In the genomic region with DNA sequence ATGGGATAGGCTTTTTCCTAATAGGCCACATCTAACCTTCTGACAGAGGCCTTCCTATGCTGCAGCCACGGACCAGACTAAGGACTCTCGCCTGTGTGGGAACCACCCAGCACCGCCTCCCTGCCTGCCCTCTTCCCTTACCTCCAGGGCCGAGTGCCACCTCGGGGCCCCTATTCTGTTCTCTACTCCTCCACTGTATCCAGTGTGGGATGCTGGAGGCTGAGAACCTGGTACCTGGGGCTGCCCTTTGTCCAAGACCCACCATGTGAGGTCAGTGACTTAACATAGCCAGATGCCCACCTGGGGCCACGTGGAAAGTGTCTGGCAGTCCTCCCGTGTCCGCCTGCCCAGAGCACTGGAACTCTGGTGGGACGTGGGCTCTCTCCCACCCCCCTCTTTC, we compare ENCODE assay signal across 19 mouse cellular contexts.
"Had no signal": no experiment of that assay in that cellular context is flagged by ENCODE, and none has a peak within 500 bp of the region (broad histone marks: within the 10 kb centered on the region; RNA-seq: fewer than 3 reads in every experiment).

No protein-coding gene starts in this region.

- DNase-seq: liver, embryonic 13.5 days; liver, postnatal 0 days; lung, adult 2 months; lung, postnatal 14 days; lung, postnatal 36 days; right cerebral cortex, postnatal 14 days; thymus, adult 2 months; thymus, postnatal 25 days; thymus, postnatal 4 days had no signal

- H3K27me3 ChIP-seq: liver, embryonic 13.5 days; liver, embryonic 15.5 days; lung, embryonic 15.5 days; megakaryocyte, embryonic 14.5 days; midbrain, embryonic 13.5 days; neural tube, embryonic 12.5 days; stomach, embryonic 15.5 days had no signal

- H3K4me1 ChIP-seq: liver, embryonic 13.5 days; liver, embryonic 15.5 days; lung, embryonic 15.5 days; megakaryocyte, embryonic 14.5 days; midbrain, embryonic 13.5 days; neural tube, embryonic 12.5 days; stomach, embryonic 15.5 days had no signal

- H3K4me2 ChIP-seq: liver, embryonic 11.5 days; liver, embryonic 13.5 days; liver, embryonic 15.5 days; lung, embryonic 15.5 days; midbrain, embryonic 13.5 days; neural tube, embryonic 12.5 days; stomach, embryonic 15.5 days had no signal

- H3K9ac ChIP-seq: liver, embryonic 13.5 days; liver, embryonic 15.5 days; liver, postnatal 0 days; lung, embryonic 15.5 days; midbrain, embryonic 13.5 days; neural tube, embryonic 12.5 days; stomach, embryonic 15.5 days had no signal

- H3K4me3 ChIP-seq: liver, embryonic 13.5 days; liver, embryonic 15.5 days; lung, embryonic 15.5 days; megakaryocyte, embryonic 14.5 days; midbrain, embryonic 13.5 days; neural tube, embryonic 12.5 days; stomach, embryonic 15.5 days had no signal

- H3K36me3 ChIP-seq: liver, embryonic 13.5 days; liver, embryonic 15.5 days; lung, embryonic 15.5 days; midbrain, embryonic 13.5 days; neural tube, embryonic 12.5 days; stomach, embryonic 15.5 days had no signal

- H3K27ac ChIP-seq: liver, embryonic 13.5 days; liver, embryonic 15.5 days; lung, embryonic 15.5 days; macrophage; midbrain, embryonic 13.5 days; neural tube, embryonic 12.5 days; stomach, embryonic 15.5 days; stomach, postnatal 0 days had no signal

- H3K9me3 ChIP-seq: liver, embryonic 15.5 days; lung, embryonic 15.5 days; midbrain, embryonic 13.5 days; neural tube, embryonic 12.5 days; stomach, embryonic 15.5 days had no signal

- ATAC-seq: lung, postnatal 0 days; midbrain, embryonic 13.5 days had no signal
